Mouse (Mus musculus): ENCODE measurements around the gene Gm11437. TPM values are rescaled to one million over a fixed set of nuclear protein-coding genes. Genes with fewer than 3 reads are reported as not detected.

Gm11437 gene
- total RNA-seq, 2 experiments from 2014 or later = not detected

DNA sequence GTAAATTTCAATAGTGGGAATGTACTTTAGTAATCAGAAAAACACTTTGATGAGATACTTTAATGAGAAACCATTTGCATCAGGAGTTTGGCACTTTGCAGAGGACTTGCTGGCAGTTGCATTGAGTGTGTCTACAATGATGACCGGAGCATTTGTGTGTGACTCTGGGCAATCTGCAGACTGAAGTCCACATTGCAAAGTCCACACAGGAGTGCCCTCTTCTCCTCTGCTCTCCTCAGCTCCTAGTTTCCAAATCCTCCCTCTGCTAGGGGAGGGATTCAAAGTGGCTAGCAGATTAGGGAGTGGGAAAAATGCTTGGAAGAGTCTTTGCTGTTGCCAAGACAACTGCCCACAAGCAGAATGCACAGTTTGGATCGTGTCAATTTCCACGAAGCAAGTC is 21.2 kb downstream of the Gm11437 start:
- no peak for ATAC-seq (replicated peaks; ENCODE audit: low FRiP score, poor library complexity, severe bottlenecking)

DNA sequence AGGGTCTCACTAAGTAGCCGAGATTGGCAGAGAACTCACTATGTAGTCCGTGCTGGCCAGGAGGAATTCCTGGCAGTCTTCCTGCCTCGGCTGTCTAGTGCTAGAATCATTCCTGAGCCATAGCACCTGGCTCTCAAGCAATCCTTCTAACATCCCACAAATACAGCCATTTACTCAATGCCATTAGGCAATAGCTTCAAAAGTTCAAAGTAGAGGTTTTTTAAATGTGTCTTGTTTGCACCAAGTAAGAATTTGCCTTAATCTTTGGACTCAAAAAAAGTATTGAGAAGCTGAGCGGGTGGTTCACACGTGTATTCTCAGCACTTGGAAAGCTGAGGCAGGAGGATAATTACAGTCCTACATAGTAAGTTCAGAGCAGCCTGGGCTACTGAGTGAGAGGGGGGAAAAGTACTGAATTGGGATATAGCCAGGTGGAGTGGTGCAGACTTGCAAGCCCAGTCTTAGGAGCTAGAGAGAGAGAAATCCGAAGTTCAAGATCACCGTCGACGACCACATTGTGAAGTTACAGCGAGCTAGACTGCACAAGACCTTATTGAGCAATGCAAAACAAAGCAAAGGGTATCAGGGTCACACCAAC is 22.0 kb downstream of the Gm11437 start:
- no peak for ATAC-seq (replicated peaks; ENCODE audit: low FRiP score, poor library complexity, severe bottlenecking)

DNA sequence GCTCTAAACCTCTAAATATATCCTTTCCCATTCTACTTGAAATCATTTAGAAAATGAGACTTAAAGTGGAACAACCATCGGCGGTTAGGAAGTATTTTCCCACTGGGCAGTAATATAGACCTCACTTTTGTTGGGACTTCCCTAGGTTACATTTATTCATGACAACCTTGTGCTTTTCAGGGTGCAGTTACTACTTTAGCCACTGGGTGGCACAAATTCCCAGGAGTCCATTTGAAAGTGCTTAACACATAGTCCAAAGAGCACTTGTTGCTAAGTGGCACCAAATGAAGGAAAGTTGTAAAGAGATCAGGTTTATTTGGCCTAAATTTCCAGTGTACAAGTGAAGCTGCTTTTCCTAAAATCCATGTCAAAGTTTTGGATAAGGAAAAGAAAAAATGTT is 25.5 kb downstream of the Gm11437 start:
- ATAC-seq (replicated peaks; ENCODE audit: low FRiP score, poor library complexity, severe bottlenecking) = peak; percentile 84

DNA sequence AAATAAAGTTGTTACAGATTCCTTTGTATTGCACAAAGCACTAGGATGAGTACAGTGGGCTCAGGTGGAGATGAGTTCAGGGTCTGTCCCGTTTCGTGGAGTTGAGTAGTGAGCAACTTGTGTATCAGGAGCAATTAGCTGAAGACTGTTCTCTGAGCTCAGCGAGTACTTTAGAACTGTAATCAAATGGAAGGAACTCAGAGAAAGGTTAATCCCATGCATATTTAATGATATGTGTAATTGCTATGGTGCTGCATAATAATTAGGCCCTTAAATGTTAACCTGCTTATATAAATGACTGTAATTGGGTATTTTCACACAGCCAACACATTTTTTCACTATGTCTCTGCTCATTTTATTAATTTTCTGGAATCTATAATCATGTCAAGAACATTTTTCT is 30.8 kb downstream of the Gm11437 start:
- ATAC-seq (replicated peaks; ENCODE audit: low FRiP score, poor library complexity, severe bottlenecking) = no peak

DNA sequence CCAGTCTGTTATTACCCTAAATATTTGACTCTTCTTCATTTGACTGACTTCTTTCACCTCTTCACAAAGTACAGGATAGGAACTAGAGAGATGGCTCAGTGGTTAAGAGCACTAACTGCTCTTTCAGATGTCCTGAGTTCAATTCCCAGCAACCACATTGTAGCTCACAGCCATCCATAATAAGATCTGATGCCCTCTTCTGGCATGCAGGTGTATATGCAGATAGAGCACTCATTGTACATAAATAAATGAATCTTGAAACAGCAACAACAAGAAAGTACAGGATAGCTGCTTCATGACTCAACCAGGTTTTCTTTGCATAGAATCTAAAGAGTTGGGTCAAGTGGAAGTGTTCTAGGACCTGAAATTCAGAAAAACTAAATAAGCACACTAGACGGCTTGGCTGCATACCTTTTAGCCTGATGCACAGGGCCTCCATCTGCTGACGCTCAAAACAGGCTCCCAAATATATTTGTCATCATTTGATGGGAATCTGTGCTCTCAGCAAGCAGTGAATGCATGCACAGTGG is 32.9 kb downstream of the Gm11437 start:
- no peak for ATAC-seq (replicated peaks; ENCODE audit: low FRiP score, poor library complexity, severe bottlenecking)

DNA sequence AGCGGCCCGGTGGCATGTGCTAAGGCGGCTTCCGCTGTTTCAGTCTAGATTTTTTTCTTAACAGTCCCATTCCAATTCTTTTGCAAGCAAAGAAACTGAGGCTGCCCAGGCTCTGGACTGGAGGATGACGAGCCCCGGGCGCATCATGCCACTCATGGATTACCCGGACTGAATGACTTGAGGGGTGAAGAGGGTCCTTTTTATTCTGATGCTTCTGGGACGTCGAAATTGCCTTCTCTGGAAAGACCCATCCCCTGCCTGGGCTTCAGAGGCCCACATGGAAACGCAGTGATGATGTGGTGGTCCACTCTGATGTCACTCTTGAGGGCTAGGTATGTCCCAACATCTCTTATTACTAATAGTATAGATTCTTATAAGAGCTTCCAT is 37.5 kb downstream of the Gm11437 start:
- ATAC-seq (replicated peaks; ENCODE audit: low FRiP score, poor library complexity, severe bottlenecking) = no peak; the same call in 1 of the 2 replicates

DNA sequence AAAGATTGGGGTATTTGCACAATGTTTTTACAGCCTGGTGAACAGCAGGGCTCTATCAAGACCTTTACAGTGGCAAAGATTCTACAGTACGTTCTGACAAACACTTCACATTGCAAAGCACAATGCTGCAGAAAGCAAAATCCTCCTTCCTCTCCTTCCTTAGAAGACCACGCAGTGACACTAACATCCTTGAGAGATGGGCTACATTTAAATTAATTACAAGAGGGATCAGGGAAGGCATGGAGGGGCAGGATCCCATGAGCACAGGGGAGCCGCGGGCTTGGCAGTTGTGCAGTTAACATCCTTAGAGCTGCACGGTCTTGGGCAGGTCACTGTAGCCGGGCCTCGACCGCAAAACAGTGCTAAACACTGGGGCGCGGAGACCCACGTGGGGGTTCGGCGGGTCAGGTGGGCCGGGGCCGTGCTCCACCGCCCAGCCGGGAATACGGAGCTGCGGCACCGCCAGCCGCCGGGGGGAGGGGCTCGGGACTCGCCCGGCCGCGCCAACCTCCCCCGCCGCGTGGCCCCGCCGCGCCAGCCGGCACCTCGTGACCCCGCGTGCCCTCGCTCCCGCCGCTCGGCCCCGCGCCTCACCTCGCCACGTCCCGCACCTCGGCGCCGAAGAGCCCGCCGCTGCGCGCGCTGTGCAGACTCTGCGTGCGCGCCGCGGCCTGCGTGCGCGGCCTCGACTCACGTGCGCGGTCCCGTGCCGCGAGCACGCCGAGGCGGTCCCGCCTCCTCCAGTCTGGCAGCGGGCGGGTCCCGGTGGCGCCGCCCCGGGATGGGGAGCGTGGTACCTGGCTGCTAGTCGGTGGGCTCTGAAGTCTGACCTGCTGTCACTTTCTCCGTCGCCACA is 38.1 kb downstream of the Gm11437 start, which contains the start of the genes Tada2a and Acaca:
Gene Tada2a, minus strand, starts transcription at position 658 of the 856 bp plus-strand sequence.
Gene Acaca, plus strand, starts transcription at position 730 of the 856 bp plus-strand sequence.
- ATAC-seq (replicated peaks; ENCODE audit: low FRiP score, poor library complexity, severe bottlenecking) = peak; percentile 78

DNA sequence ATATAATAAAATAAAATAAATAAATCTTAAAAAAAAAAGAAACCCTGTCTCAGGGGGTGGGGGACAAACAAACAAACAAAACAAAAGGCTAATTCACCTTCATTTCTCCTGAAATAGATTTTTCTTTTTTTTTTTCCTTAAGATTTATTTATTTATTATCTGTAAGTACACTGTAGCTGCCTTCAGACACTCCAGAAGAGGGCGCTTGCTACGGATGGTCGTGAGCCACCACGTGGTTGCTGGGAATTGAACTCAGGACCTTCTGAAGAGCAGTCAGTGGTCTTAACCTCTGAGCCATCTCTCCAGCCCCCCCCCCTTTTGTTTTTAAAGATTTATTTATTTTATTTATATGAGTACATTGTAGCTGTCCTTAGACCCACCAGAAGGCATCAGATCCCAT is 39.3 kb downstream of the Gm11437 start:
- no peak for ATAC-seq (replicated peaks; ENCODE audit: low FRiP score, poor library complexity, severe bottlenecking)

DNA sequence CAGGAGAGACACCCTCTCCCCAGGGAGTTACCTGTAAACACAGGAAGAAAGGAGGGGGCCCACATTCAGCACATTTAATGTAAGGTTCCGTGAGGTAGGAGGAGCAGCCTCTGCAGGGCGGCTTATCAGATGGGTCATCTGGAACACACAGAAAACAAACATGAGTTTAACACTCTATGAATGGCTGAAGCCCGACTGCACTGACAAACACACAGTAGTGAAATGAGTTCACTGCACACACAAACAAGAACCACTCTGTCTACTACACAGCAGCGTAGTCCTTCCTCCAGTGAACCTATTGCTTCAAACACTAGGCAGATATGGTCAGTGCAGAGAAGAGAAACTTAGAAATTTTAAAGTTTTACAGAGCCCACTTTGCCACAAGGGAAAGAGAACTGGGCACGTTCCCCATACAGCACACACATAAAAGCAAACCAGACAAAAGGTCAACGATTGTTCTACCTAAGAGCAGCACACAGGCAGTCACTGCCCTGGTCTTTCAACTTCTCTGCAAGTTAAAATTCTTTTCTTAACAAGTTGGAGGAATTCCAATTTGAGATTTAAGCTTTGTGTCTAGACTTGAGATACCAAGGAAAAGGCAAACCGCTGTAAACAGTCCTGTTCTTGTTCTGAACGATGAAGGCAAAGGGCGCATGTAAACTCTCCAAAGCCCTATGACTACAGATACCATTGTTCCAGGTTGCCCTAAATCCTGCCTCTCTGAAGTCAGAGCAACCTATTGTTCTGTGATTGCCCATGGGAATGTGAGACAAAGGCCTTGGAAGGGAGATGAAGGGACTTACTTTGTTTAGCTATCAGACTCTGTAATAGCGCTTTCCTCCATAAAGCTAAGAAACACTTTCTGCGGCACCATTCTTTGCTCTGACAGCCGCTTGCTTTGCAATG is 46.0 kb downstream of the Gm11437 start:
- no peak for ATAC-seq (replicated peaks; ENCODE audit: low FRiP score, poor library complexity, severe bottlenecking)

DNA sequence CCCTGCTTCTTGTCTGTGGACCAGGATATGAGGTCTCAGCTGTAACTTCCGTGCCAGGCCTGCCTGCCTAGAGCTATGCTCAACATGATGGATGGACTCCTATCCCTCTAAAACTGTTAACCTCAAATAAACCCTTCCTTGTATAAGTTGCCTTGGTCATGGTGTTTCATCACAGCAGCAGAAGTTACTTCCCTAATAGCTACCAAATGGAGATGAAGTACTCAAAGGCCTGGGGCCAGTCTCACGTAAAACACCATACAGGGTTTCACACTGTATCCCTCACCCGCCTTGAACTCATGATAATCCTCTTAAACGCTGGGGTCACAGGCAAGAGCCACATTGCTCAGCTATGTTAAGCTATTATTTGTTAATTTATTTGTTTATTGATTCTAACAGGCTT is 49.8 kb downstream of the Gm11437 start:
- ATAC-seq (replicated peaks; ENCODE audit: low FRiP score, poor library complexity, severe bottlenecking) = no peak

DNA sequence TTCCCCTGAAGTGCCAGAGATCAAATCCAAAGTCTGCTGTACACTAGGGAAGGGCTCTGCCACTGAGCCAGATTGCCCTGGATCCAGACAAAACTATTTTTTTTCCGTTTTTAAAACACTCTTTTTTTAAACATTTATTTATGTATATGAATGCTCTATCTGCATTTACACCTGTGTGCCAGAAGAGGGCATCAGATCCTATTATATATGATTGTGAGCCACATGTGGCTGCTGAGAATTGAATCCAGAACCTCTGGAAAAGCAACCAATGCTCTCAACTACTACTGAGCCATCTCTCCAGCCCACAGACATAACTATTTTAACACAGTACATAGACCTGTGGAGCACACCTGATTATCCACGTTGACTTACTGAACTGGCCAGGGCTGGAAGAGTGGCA is 51.1 kb downstream of the Gm11437 start:
- no peak for ATAC-seq (replicated peaks; ENCODE audit: low FRiP score, poor library complexity, severe bottlenecking)

DNA sequence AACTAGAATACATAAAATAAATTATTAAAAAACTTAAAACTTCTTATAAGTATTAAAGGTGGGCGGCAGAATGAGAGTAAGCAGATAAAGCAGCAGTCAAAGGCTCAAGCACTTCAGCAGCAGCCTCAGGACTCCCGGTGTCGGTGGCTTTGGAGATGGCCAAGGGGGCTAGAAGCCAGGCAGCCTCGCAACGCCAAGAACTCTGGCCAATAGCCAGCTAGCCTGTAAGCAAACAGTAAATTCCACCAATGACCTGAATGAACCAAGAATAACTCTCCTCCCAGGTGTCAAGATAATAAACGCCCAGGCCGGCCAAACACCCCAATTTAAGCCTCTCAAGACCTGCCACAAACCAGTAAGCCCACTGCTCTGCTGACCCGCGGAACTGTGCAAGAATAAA is 51.6 kb downstream of the Gm11437 start:
- no peak for ATAC-seq (replicated peaks; ENCODE audit: low FRiP score, poor library complexity, severe bottlenecking)

DNA sequence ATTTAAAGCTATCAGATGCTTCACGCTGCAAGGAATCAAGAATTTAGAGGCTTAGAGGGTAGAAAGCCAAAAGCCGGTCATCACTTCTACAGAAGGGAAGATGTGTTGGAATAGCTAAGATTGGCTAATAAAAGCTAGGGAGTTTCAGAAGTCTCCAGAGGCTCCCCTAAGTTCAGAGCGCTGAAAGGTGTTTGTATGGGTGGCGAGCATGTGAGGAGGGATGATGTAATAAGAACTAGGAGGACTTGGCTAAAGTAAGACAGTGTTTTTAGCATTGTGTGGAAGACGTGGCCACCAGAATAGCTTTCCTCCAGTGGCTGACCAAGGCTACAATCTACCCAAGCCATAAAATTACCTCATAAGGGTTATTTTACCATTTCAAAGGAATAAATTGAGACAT is 53.7 kb downstream of the Gm11437 start:
- ATAC-seq (replicated peaks; ENCODE audit: low FRiP score, poor library complexity, severe bottlenecking) = no peak

DNA sequence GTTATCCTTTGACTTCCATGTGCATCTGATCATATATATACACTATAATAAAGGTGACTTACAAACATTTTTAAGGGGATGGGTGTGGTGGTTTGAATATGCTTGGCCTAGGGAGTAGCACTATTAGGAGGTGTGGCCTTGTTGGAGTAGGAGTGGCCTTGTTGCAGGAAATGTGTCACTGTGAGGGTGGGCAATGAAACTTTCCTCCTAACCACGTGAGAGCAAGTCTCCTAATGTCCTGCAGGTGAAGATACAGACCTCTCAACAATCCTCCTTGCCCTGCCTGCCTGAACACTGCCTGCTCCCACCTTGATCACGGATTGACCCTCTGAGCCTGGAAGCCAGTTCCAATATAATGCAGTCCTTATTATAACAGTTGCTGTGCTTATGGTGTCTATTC is 60.1 kb downstream of the Gm11437 start:
- ATAC-seq (replicated peaks; ENCODE audit: low FRiP score, poor library complexity, severe bottlenecking) = no peak

DNA sequence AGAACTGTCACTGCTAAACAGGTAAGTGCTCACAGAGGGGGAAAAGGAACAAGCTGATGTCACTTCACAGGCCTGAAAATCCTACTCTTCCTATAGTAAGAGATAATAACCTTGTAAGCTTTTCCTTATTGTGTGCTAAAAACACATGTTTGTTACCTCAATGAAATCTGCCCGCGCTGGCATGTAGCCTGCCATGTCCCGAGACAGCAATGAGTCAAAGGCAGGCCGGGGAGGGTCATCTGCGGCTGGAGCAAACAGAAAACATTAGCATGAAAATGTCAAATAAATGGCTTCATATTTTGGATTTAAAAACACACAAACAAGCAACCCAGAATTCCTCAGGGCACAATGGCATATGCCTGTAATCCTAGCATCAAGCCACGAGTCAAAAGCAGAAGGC is 63.2 kb downstream of the Gm11437 start:
- ATAC-seq (replicated peaks; ENCODE audit: low FRiP score, poor library complexity, severe bottlenecking) = no peak

DNA sequence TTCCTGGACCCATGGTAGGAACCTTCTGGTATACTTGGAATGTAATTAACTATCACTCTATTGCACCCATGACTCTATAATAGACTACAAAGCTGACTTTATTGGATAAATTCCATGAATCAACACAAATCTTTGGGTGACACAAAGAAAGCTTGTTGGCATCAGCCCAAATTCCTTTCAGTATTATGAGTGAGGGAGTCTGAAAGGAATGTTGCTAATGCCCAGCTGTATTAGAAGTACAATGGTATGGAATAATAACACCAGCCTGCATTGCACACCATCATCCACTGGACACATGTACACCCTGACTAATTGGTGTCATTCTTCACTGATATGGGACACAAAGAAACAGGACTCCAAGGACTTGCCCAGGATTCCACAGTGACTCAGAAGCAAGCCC is 66.1 kb downstream of the Gm11437 start:
- ATAC-seq (replicated peaks; ENCODE audit: low FRiP score, poor library complexity, severe bottlenecking) = no peak

Measured in erythroblast, adult 5-6 weeks (primary cell).